Mouse (Mus musculus) forebrain, embryonic 10.5 days (tissue): ENCODE data around the gene Tas1r3. TPM values are rescaled to one million over a fixed set of nuclear protein-coding genes. Genes with fewer than 3 reads are reported as not detected.

Experiments used
- DNase-seq: peaks from one replicate; pipeline ENCODE4 v3.0.0-alpha.2; 2017; ENCODE audit warnings: low spot score; ENCODE audit errors: extremely low spot score
- H3K27ac ChIP-seq: fragments of 300-500 bp; sonication (generic); 2 replicates; pipeline ENCODE4 v1.5.1; 2016; ENCODE audit warnings: mild to moderate bottlenecking
- H3K27me3 ChIP-seq: fragments of 300-500 bp; sonication (generic); 2 replicates; pipeline ENCODE4 v1.6.1; 2016; ENCODE audit warnings: mild to moderate bottlenecking; ENCODE audit not compliant: poor library complexity, severe bottlenecking
- H3K36me3 ChIP-seq: fragments of 300-500 bp; sonication (generic); replicated peaks from 2 replicates; pipeline ENCODE4 v1.6.1; 2016; ENCODE audit warnings: mild to moderate bottlenecking, moderate library complexity
- H3K4me1 ChIP-seq: fragments of 300-500 bp; sonication (generic); 2 replicates; pipeline ENCODE4 v1.6.1; 2016
- H3K4me3 ChIP-seq: fragments of 300-500 bp; sonication (generic); 2 replicates; pipeline ENCODE4 v1.5.1; 2016; ENCODE audit warnings: mild to moderate bottlenecking, moderate library complexity
- H3K9me3 ChIP-seq: fragments of 300-500 bp; sonication (generic); 2 replicates; pipeline ENCODE4 v1.6.1; 2016; ENCODE audit warnings: mild to moderate bottlenecking, moderate library complexity
- WGBS: fragments of 180-500 bp; shearing (Covaris S2); methylation state at CpG from one replicate; pipeline ENCODE4 v1.1.7; 2016; 5-methylcytosine and 5-hydroxymethylcytosine counted together
- polyA plus RNA-seq: library from polyadenylated mRNA; unstranded; fragments of >200 nt; fragmentation: Nextera tagmentation; extraction: Ambion mirVana; gene quantifications from 2 replicates; pipeline ENCODE4 v1.2.1, GENCODE M21; 2016

Gene Tas1r3
- polyA plus RNA-seq, 1 experiment from 2014 or later, result 0.12 TPM

GRCm38 (mm10) chr4:155869317-155870033, 6.3 kb upstream of the Tas1r3 start, which contains the start of the genes Cptp and Ints11:
TSS of gene Cptp (minus strand) at chr4:155869440.
TSS of gene Ints11 (plus strand) at chr4:155869546.
- DNase-seq, result peak; percentile 97
- Histone ChIP-seq H3K27me3 (no peaks in the 10 kb centered on the region), H3K27ac (peak within 1 kb of the TSS; percentile 88), H3K36me3 (peaks cover 63% of the 10 kb centered on the region), H3K4me1 (peaks cover 26% of the 10 kb centered on the region), H3K9me3 (no peaks in the 10 kb centered on the region), H3K4me3 (peak within 1 kb of the TSS; percentile 84)
- under 1% methylated on average over 63 of the region's 63 CpGs for WGBS

GRCm38 (mm10) chr4:155868614-155869298, 5.6 kb upstream of the Tas1r3 start:
- 14% methylated on average over 22 of the region's 22 CpGs for WGBS
- Histone ChIP-seq H3K27ac (peak overlapping the region; percentile 88), H3K9me3 (no peaks in the 10 kb centered on the region), H3K4me3 (peak overlapping the region; percentile 84), H3K4me1 (peaks cover 26% of the 10 kb centered on the region), H3K27me3 (no peaks in the 10 kb centered on the region), H3K36me3 (peaks cover 56% of the 10 kb centered on the region)
- DNase-seq, result no peak

GRCm38 (mm10) chr4:155861787-155862186, 1.4 kb downstream of the Tas1r3 start:
- WGBS, result 91% methylated on average over 7 of the region's 7 CpGs
- Histone ChIP-seq H3K36me3 (peaks cover 76% of the 10 kb centered on the region), H3K9me3 (no peaks in the 10 kb centered on the region), H3K4me3 (no peak overlapping the region), H3K27me3 (no peaks in the 10 kb centered on the region), H3K4me1 (no peaks in the 10 kb centered on the region), H3K27ac (no peak overlapping the region)
- no peak for DNase-seq

DNA sequence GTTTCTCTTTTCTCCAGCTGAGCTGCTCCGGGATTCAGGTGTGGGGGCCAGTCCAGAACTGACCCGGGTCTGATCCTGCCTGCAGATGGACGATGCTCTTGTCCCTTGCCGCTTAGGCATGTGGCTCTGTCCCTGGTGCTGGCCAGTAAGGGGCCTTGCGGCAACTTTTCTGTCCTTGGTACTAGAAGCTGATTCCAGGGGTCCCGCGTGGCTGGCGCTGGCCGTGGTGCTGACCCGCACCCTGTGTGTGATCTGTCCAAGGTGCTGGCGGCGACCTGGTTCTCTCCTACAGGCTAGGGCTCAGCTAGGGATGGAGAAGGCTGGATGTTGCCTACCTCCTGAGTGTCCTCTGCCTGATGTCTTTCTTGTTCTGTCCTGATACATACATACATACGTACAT, 3.8 kb downstream of the Tas1r3 start:
- WGBS, result 31% methylated on average over 13 of the region's 13 CpGs
- Histone ChIP-seq H3K36me3 (peaks cover 77% of the 10 kb centered on the region), H3K4me1 (no peaks in the 10 kb centered on the region), H3K4me3 (no peak overlapping the region), H3K27ac (no peak overlapping the region), H3K9me3 (no peaks in the 10 kb centered on the region), H3K27me3 (no peaks in the 10 kb centered on the region)
- DNase-seq, result peak; percentile 74

GRCm38 (mm10) chr4:155856881-155857280, 6.3 kb downstream of the Tas1r3 start:
- H3K27ac ChIP-seq, result no peak overlapping the region
- H3K36me3 ChIP-seq, result peaks cover 94% of the 10 kb centered on the region
- DNase-seq, result no peak
- no peaks in the 10 kb centered on the region for H3K9me3 ChIP-seq
- H3K4me3 ChIP-seq, result no peak overlapping the region
- no peaks in the 10 kb centered on the region for H3K4me1 ChIP-seq
- no peaks in the 10 kb centered on the region for H3K27me3 ChIP-seq
- WGBS, result 92% methylated on average over 3 of the region's 3 CpGs

DNA sequence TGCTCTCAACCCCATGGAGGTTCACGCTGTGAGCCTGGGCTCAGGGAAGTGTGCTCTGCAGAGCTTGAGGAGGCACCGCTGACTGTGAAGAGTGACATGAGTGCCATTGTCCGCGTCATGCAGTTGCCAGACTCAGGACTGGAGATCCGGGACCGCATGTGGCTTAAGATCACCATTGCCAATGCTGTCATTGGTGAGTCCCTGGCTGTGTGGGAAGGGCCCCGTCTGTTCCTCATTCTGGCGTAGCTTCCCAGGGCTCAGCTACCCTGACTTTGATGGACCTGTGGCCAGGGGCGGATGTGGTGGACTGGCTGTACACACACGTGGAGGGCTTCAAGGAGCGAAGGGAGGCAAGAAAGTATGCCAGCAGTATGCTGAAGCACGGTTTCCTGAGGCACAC, 7.1 kb downstream of the Tas1r3 start:
- no peak for DNase-seq
- H3K27me3 ChIP-seq, result no peaks in the 10 kb centered on the region
- H3K4me3 ChIP-seq, result no peak overlapping the region
- no peaks in the 10 kb centered on the region for H3K4me1 ChIP-seq
- 93% methylated on average over 12 of the region's 12 CpGs for WGBS
- H3K36me3 ChIP-seq, result peaks cover 89% of the 10 kb centered on the region
- H3K9me3 ChIP-seq, result no peaks in the 10 kb centered on the region
- H3K27ac ChIP-seq, result no peak overlapping the region

DNA sequence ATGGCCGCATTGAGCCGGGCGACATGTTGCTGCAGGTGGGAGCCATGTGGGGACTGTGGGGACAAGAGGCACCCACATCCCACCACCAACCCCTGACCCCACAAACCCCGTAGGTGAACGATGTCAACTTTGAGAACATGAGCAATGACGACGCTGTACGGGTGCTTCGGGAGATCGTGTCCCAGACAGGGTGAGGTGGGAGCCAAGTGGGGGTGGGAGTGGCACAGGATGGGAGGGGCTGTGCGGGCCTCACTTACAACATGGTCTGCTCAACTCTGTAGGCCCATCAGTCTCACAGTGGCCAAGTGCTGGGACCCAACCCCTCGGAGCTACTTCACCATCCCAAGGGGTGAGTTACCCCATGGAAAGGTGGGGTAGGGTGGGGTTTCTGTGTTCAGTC, 8.2 kb downstream of the Tas1r3 start:
- H3K4me1 ChIP-seq, result peaks cover 6% of the 10 kb centered on the region
- WGBS, result 98% methylated on average over 12 of the region's 12 CpGs
- no peaks in the 10 kb centered on the region for H3K9me3 ChIP-seq
- peaks cover 87% of the 10 kb centered on the region for H3K36me3 ChIP-seq
- H3K4me3 ChIP-seq, result no peak overlapping the region
- no peak overlapping the region for H3K27ac ChIP-seq
- H3K27me3 ChIP-seq, result no peaks in the 10 kb centered on the region
- no peak for DNase-seq

- no peak for DNase-seq
- Histone ChIP-seq H3K9me3 (no peaks in the 10 kb centered on the region), H3K36me3 (peaks cover 73% of the 10 kb centered on the region), H3K4me1 (peaks cover 22% of the 10 kb centered on the region), H3K27me3 (no peaks in the 10 kb centered on the region), H3K4me3 (no peak overlapping the region), H3K27ac (no peak overlapping the region)
- 92% methylated on average over 9 of the region's 9 CpGs for whole genome bisulfite sequencing
Observed at GRCm38 (mm10) chr4:155853421-155853820, 9.7 kb downstream of the Tas1r3 start.

DNA sequence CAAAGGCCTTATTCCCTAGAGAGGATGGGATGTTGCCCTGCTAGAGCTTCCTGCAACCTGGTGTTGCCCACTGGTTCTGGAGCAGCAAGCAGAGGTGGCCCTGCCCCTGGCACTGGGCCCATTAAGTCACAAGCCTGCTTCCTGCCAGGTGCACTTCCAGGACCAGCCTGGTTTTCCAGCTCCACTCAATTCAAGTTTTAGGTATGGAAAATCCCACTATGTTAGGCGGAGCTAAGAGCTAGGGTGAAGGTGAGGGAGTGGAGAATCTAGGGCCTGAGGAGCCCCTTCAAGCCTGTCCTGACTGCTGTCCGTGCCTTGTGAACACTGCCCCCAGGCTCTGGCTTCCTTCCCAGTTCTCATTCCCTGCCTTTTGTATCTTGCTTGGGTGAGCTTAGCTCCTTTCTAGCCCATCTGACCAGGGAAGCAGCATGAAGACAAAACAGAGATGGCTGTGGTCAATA, 11.2 kb downstream of the Tas1r3 start:
- Histone ChIP-seq H3K27me3 (no peaks in the 10 kb centered on the region), H3K36me3 (peaks cover 59% of the 10 kb centered on the region), H3K4me1 (peaks cover 33% of the 10 kb centered on the region), H3K9me3 (no peaks in the 10 kb centered on the region), H3K4me3 (no peak overlapping the region), H3K27ac (no peak overlapping the region)
- 86% methylated on average over 2 of the region's 2 CpGs for WGBS
- DNase-seq, result no peak

- Histone ChIP-seq H3K27me3 (no peaks in the 10 kb centered on the region), H3K4me1 (peaks cover 39% of the 10 kb centered on the region), H3K9me3 (no peaks in the 10 kb centered on the region), H3K4me3 (no peak overlapping the region), H3K27ac (no peak overlapping the region), H3K36me3 (peaks cover 53% of the 10 kb centered on the region)
- DNase-seq, result no peak
- WGBS, result 94% methylated on average over 3 of the region's 3 CpGs
Observed at GRCm38 (mm10) chr4:155851368-155851767, 11.8 kb downstream of the Tas1r3 start.

DNA sequence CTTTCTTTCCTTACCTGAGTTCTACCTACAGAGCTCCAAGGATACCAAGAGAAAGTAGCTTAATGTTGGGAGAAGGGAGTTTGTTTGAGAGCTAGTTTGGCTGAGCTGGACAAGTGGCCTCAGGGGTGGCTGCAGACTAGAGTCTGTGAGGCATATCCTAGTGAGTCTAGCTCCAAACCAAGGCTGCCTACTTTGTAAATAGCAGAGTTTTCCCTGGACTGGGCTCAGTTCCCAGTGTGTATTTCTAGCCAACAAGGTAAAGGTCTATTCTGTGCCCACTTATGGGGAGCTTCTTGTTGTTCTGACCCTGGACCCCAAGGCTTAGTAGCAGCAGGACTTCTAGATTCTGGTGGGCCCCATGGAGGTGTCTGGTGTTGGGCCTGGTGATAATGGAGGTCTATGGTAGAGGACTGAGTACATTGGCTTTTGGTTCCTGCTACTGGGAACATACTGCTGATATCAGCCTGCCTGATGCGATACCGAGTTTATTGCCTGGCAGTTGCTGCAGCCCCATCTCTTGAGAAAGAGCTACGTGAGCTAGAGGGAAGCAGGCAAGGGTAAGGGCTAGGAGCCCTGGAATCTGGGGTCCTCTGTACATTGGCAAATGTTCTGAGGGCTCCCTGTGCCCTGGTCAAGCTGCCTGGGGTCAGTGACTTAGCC, 13.2 kb downstream of the Tas1r3 start:
- Histone ChIP-seq H3K27ac (no peak overlapping the region), H3K9me3 (no peaks in the 10 kb centered on the region), H3K4me1 (peaks cover 40% of the 10 kb centered on the region), H3K4me3 (peak overlapping the region; percentile 6; the same call in 1 of the 2 replicates), H3K36me3 (peaks cover 38% of the 10 kb centered on the region), H3K27me3 (no peaks in the 10 kb centered on the region)
- DNase-seq, result no peak
- 92% methylated on average over 3 of the region's 3 CpGs for WGBS

DNA sequence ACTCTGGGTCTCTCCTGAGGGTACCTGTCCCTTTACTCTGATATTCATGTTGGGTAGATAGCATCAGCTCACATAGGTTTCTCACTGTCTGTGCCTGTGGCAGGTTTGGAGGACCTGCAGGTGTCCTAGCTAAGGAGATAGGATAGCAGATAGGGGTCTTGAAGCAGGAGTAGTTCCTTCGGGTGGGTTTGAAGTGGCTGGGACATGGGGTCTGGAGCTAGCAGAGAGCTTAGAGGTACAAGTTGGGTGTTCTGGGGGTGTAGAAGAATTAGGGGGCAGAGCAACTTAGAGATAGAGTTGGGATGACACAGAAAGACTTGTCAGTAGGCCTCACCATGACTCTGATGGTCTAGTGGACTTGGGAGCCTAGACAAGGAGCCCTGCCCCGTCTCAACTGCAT, 13.8 kb downstream of the Tas1r3 start:
- Histone ChIP-seq H3K4me3 (peak overlapping the region; percentile 88; the same call in 1 of the 2 replicates), H3K27ac (no peak overlapping the region), H3K9me3 (no peaks in the 10 kb centered on the region), H3K4me1 (peaks cover 40% of the 10 kb centered on the region), H3K27me3 (no peaks in the 10 kb centered on the region), H3K36me3 (peaks cover 33% of the 10 kb centered on the region)
- WGBS, result 88% methylated on average over 2 of the region's 2 CpGs
- no peak for DNase-seq
